Mouse (Mus musculus): Measurements from ENCODE around the gene Hoxc5. TPM values are rescaled to one million over a fixed set of nuclear protein-coding genes. Genes with fewer than 3 reads are reported as not detected.

The Hoxc5 gene
- polyA plus RNA-seq, 1 experiment = not detected

GRCm38 (mm10) chr15:102942739-102943467, 24.3 kb upstream of the Hoxc5 start:
- Histone ChIP-seq H3K27ac (ENCODE audit: insufficient read depth, low read length) (no peak overlapping the region), H3K9ac (ENCODE audit: low read depth, poor library complexity, severe bottlenecking) (peak overlapping the region; percentile 13; the same call in 1 of the 2 replicates)

GRCm38 (mm10) chr15:102943468-102943813, 23.8 kb upstream of the Hoxc5 start:
- peaks cover 25% of the 10 kb centered on the region for H3K27me3 ChIP-seq (ENCODE audit: control insufficient read depth, insufficient read depth, low read length, poor library complexity, severe bottlenecking)
- H3K36me3 ChIP-seq (ENCODE audit: control insufficient read depth, insufficient read depth, low read length, poor library complexity, severe bottlenecking) = no peaks in the 10 kb centered on the region
- H3K27ac ChIP-seq (ENCODE audit: insufficient read depth, low read length) = no peak overlapping the region
- H3K4me1 ChIP-seq (ENCODE audit: control insufficient read depth, insufficient read depth, low read length) = peaks cover 2% of the 10 kb centered on the region
- H3K4me3 ChIP-seq (ENCODE audit: low read depth, low read length) = no peak overlapping the region
- H3K9ac ChIP-seq (ENCODE audit: low read depth, poor library complexity, severe bottlenecking) = no peak overlapping the region
- no peak for TF ChIP-seq CTCF (IDR thresholded peaks at IDR 0.05; ENCODE audit: low read depth, low read length)
- no peaks in the 10 kb centered on the region for H3K9me3 ChIP-seq (replicated peaks; ENCODE audit: control insufficient read depth, insufficient read depth, low read length, poor library complexity, severe bottlenecking)

More at GRCm38 (mm10) chr15:102942739-102943467, 24.3 kb upstream of the Hoxc5 start:
- no peaks in the 10 kb centered on the region for H3K9me3 ChIP-seq (replicated peaks; ENCODE audit: control insufficient read depth, insufficient read depth, low read length, poor library complexity, severe bottlenecking)
- no peak for TF ChIP-seq POLR2A (IDR thresholded peaks at IDR 0.05; ENCODE audit: insufficient read depth, low read length)
- no peak for TF ChIP-seq EP300 (IDR thresholded peaks at IDR 0.05; ENCODE audit: insufficient read depth, low read depth, low read length)
- peak; percentile 52 for TF ChIP-seq CTCF (IDR thresholded peaks at IDR 0.05; ENCODE audit: low read depth, low read length)
- H3K27me3 ChIP-seq (ENCODE audit: control insufficient read depth, insufficient read depth, low read length, poor library complexity, severe bottlenecking) = peaks cover 25% of the 10 kb centered on the region
- H3K4me1 ChIP-seq (ENCODE audit: control insufficient read depth, insufficient read depth, low read length) = peaks cover 2% of the 10 kb centered on the region
- H3K4me3 ChIP-seq (ENCODE audit: low read depth, low read length) = peak overlapping the region; percentile 20
- no peaks in the 10 kb centered on the region for H3K36me3 ChIP-seq (ENCODE audit: control insufficient read depth, insufficient read depth, low read length, poor library complexity, severe bottlenecking)

GRCm38 (mm10) chr15:102945185-102946077, 21.8 kb upstream of the Hoxc5 start:
- Histone ChIP-seq H3K4me3 (ENCODE audit: low read depth, low read length) (no peak overlapping the region), H3K27me3 (ENCODE audit: control insufficient read depth, insufficient read depth, low read length, poor library complexity, severe bottlenecking) (peaks cover 26% of the 10 kb centered on the region), H3K27ac (ENCODE audit: insufficient read depth, low read length) (no peak overlapping the region), H3K4me1 (ENCODE audit: control insufficient read depth, insufficient read depth, low read length) (no peaks in the 10 kb centered on the region), H3K9me3 (replicated peaks; ENCODE audit: control insufficient read depth, insufficient read depth, low read length, poor library complexity, severe bottlenecking) (no peaks in the 10 kb centered on the region), H3K36me3 (ENCODE audit: control insufficient read depth, insufficient read depth, low read length, poor library complexity, severe bottlenecking) (no peaks in the 10 kb centered on the region), H3K9ac (ENCODE audit: low read depth, poor library complexity, severe bottlenecking) (no peak overlapping the region)
- TF ChIP-seq EP300 (IDR thresholded peaks at IDR 0.05; ENCODE audit: insufficient read depth, low read depth, low read length) = no peak
- TF ChIP-seq POLR2A (IDR thresholded peaks at IDR 0.05; ENCODE audit: insufficient read depth, low read length) = no peak
- no peak for TF ChIP-seq CTCF (IDR thresholded peaks at IDR 0.05; ENCODE audit: low read depth, low read length)

- no peaks in the 10 kb centered on the region for H3K4me1 ChIP-seq (ENCODE audit: control insufficient read depth, insufficient read depth, low read length)
- H3K4me3 ChIP-seq (ENCODE audit: low read depth, low read length) = no peak overlapping the region
- H3K9ac ChIP-seq (ENCODE audit: low read depth, poor library complexity, severe bottlenecking) = no peak overlapping the region
- no peak overlapping the region for H3K27ac ChIP-seq (ENCODE audit: insufficient read depth, low read length)
- no peak for TF ChIP-seq EP300 (IDR thresholded peaks at IDR 0.05; ENCODE audit: insufficient read depth, low read depth, low read length)
- no peak for TF ChIP-seq POLR2A (IDR thresholded peaks at IDR 0.05; ENCODE audit: insufficient read depth, low read length)
- no peak for TF ChIP-seq CTCF (IDR thresholded peaks at IDR 0.05; ENCODE audit: low read depth, low read length)
- H3K36me3 ChIP-seq (ENCODE audit: control insufficient read depth, insufficient read depth, low read length, poor library complexity, severe bottlenecking) = no peaks in the 10 kb centered on the region
- H3K9me3 ChIP-seq (replicated peaks; ENCODE audit: control insufficient read depth, insufficient read depth, low read length, poor library complexity, severe bottlenecking) = no peaks in the 10 kb centered on the region
- H3K27me3 ChIP-seq (ENCODE audit: control insufficient read depth, insufficient read depth, low read length, poor library complexity, severe bottlenecking) = peaks cover 31% of the 10 kb centered on the region
Observed at GRCm38 (mm10) chr15:102947276-102947675, 20.0 kb upstream of the Hoxc5 start.

GRCm38 (mm10) chr15:102948842-102949241, 18.4 kb upstream of the Hoxc5 start:
- Histone ChIP-seq H3K4me3 (ENCODE audit: low read depth, low read length) (no peak overlapping the region), H3K9ac (ENCODE audit: low read depth, poor library complexity, severe bottlenecking) (no peak overlapping the region)

GRCm38 (mm10) chr15:102949696-102950095, 17.5 kb upstream of the Hoxc5 start:
- no peaks in the 10 kb centered on the region for H3K9me3 ChIP-seq (replicated peaks; ENCODE audit: control insufficient read depth, insufficient read depth, low read length, poor library complexity, severe bottlenecking)
- H3K36me3 ChIP-seq (ENCODE audit: control insufficient read depth, insufficient read depth, low read length, poor library complexity, severe bottlenecking) = no peaks in the 10 kb centered on the region
- H3K4me3 ChIP-seq (ENCODE audit: low read depth, low read length) = no peak overlapping the region
- H3K27me3 ChIP-seq (ENCODE audit: control insufficient read depth, insufficient read depth, low read length, poor library complexity, severe bottlenecking) = peaks cover 52% of the 10 kb centered on the region
- no peak overlapping the region for H3K9ac ChIP-seq (ENCODE audit: low read depth, poor library complexity, severe bottlenecking)
- TF ChIP-seq POLR2A (IDR thresholded peaks at IDR 0.05; ENCODE audit: insufficient read depth, low read length) = no peak
- no peak for TF ChIP-seq EP300 (IDR thresholded peaks at IDR 0.05; ENCODE audit: insufficient read depth, low read depth, low read length)
- no peak for TF ChIP-seq CTCF (IDR thresholded peaks at IDR 0.05; ENCODE audit: low read depth, low read length)
- no peak overlapping the region for H3K27ac ChIP-seq (ENCODE audit: insufficient read depth, low read length)
- no peaks in the 10 kb centered on the region for H3K4me1 ChIP-seq (ENCODE audit: control insufficient read depth, insufficient read depth, low read length)

More at GRCm38 (mm10) chr15:102948842-102949241, 18.4 kb upstream of the Hoxc5 start:
- H3K27me3 ChIP-seq (ENCODE audit: control insufficient read depth, insufficient read depth, low read length, poor library complexity, severe bottlenecking) = peaks cover 46% of the 10 kb centered on the region
- H3K27ac ChIP-seq (ENCODE audit: insufficient read depth, low read length) = no peak overlapping the region
- H3K9me3 ChIP-seq (replicated peaks; ENCODE audit: control insufficient read depth, insufficient read depth, low read length, poor library complexity, severe bottlenecking) = no peaks in the 10 kb centered on the region
- TF ChIP-seq EP300 (IDR thresholded peaks at IDR 0.05; ENCODE audit: insufficient read depth, low read depth, low read length) (no peak), CTCF (IDR thresholded peaks at IDR 0.05; ENCODE audit: low read depth, low read length) (no peak), POLR2A (IDR thresholded peaks at IDR 0.05; ENCODE audit: insufficient read depth, low read length) (no peak)
- no peaks in the 10 kb centered on the region for H3K4me1 ChIP-seq (ENCODE audit: control insufficient read depth, insufficient read depth, low read length)
- H3K36me3 ChIP-seq (ENCODE audit: control insufficient read depth, insufficient read depth, low read length, poor library complexity, severe bottlenecking) = no peaks in the 10 kb centered on the region

Data from ES-Bruce4 (cell line).